Comparison of ENCODE assay signal across 8 mouse cellular contexts in genomic region chr15:97789761-97790505, GRCm38 (mm10). TPM values are rescaled to one million over a fixed set of nuclear protein-coding genes. Genes with fewer than 3 reads are reported as not detected.
A peak's percentile ranks its signal among the peaks of the same experiment; 100 is the strongest.
DNase-seq lines count a peak whose midpoint lies in the region; ATAC-seq lines count a peak whose summit lies in the region.

No protein-coding gene starts in this region.

- no peaks in the 10 kb centered on the region for H3K9me3 ChIP-seq in kidney, embryonic 14.5 days (ENCODE audit: control insufficient read depth, low read length)
- H3K9me3 ChIP-seq in embryonic facial prominence, embryonic 11.5 days (replicated peaks; ENCODE audit: control insufficient read depth, low read length) = no peaks in the 10 kb centered on the region
- H3K9me3 ChIP-seq in limb, embryonic 11.5 days (ENCODE audit: control insufficient read depth, low read length) = no peaks in the 10 kb centered on the region

- WGBS in kidney, embryonic 14.5 days = 57% methylated on average over 20 of the region's 20 CpGs
- 61% methylated on average over 20 of the region's 20 CpGs for WGBS in embryonic facial prominence, embryonic 11.5 days
- WGBS in limb, embryonic 11.5 days = 54% methylated on average over 20 of the region's 20 CpGs

- H3K27ac ChIP-seq in kidney, embryonic 14.5 days (ENCODE audit: low read depth, low read length) = no peak overlapping the region
- H3K27ac ChIP-seq in embryonic facial prominence, embryonic 11.5 days (replicated peaks; ENCODE audit: low read depth, low read length) = no peak overlapping the region
- H3K27ac ChIP-seq in limb, embryonic 11.5 days (replicated peaks; ENCODE audit: low read depth, low read length) = no peak overlapping the region

- ATAC-seq in kidney, embryonic 14.5 days (ENCODE audit: low FRiP score, low TSS enrichment) = no peak
- ATAC-seq in embryonic facial prominence, embryonic 11.5 days (replicated peaks; ENCODE audit: insufficient number of reproducible peaks, low FRiP score, low TSS enrichment, low read depth) = no peak
- 0 out of 2 replicates have a peak, but pooled peaks have one; percentile 27 for ATAC-seq in limb, embryonic 11.5 days (ENCODE audit: insufficient number of reproducible peaks, low FRiP score, low TSS enrichment, low read depth)

- H3K4me3 ChIP-seq in kidney, embryonic 14.5 days (ENCODE audit: low read length) = no peak overlapping the region
- H3K4me3 ChIP-seq in embryonic facial prominence, embryonic 11.5 days (ENCODE audit: low read depth, low read length) = no peak overlapping the region
- no peak overlapping the region for H3K4me3 ChIP-seq in limb, embryonic 11.5 days (ENCODE audit: low read depth, low read length)

- H3K4me2 ChIP-seq in kidney, embryonic 14.5 days (replicated peaks; ENCODE audit: low read depth, low read length) = no peak overlapping the region
- H3K4me2 ChIP-seq in embryonic facial prominence, embryonic 11.5 days (ENCODE audit: low read depth, low read length) = no peak overlapping the region
- no peak overlapping the region for H3K4me2 ChIP-seq in limb, embryonic 11.5 days (ENCODE audit: low read depth, severe bottlenecking)

- no peaks in the 10 kb centered on the region for H3K27me3 ChIP-seq in kidney, embryonic 14.5 days (ENCODE audit: control insufficient read depth, insufficient read depth, low read length)
- H3K27me3 ChIP-seq in embryonic facial prominence, embryonic 11.5 days (ENCODE audit: control insufficient read depth, insufficient read depth, low read length) = no peaks in the 10 kb centered on the region
- no peaks in the 10 kb centered on the region for H3K27me3 ChIP-seq in limb, embryonic 11.5 days (ENCODE audit: control insufficient read depth, insufficient read depth, low read length)

- peak; percentile 71 for DNase-seq in kidney, adult 11 months
- DNase-seq in CD8-positive naive resting alpha-beta T cell, adult 2 months (ENCODE audit: low read depth in 2 of 2, low spot score in 2 of 2) = peak; percentile 56 to 58
- peak; percentile 84 for DNase-seq in adrenal gland, postnatal 14 days
- DNase-seq in embryonic facial prominence, embryonic 11.5 days (ENCODE audit: low spot score) = peak; percentile 73
- peak; percentile 71 for DNase-seq in limb, embryonic 11.5 days (ENCODE audit: low spot score)
- peak; percentile 75 for DNase-seq in right cerebral cortex, postnatal 14 days
- DNase-seq in layer of hippocampus, adult 9-10 months (ENCODE audit: low spot score) = no peak

- no peak overlapping the region for H3K9ac ChIP-seq in kidney, embryonic 14.5 days (ENCODE audit: low read depth, low read length)
- H3K9ac ChIP-seq in embryonic facial prominence, embryonic 11.5 days (replicated peaks; ENCODE audit: low read length) = no peak overlapping the region
- no peak overlapping the region for H3K9ac ChIP-seq in limb, embryonic 11.5 days (ENCODE audit: low read length)

- peaks cover 36% of the 10 kb centered on the region for H3K36me3 ChIP-seq in kidney, embryonic 14.5 days (ENCODE audit: control insufficient read depth, insufficient read depth, low read length)
- H3K36me3 ChIP-seq in embryonic facial prominence, embryonic 11.5 days (replicated peaks; ENCODE audit: control insufficient read depth, insufficient read depth, low read depth, low read length) = no peaks in the 10 kb centered on the region
- peaks cover 7% of the 10 kb centered on the region; the same call in 1 of the 2 replicates for H3K36me3 ChIP-seq in limb, embryonic 11.5 days (ENCODE audit: control insufficient read depth, insufficient read depth, low read length)

- H3K4me1 ChIP-seq in kidney, embryonic 14.5 days (ENCODE audit: control insufficient read depth, insufficient read depth, low read length) = peaks cover 4% of the 10 kb centered on the region; the same call in 1 of the 2 replicates
- no peaks in the 10 kb centered on the region for H3K4me1 ChIP-seq in embryonic facial prominence, embryonic 11.5 days (ENCODE audit: control insufficient read depth, insufficient read depth, low read length)
- no peaks in the 10 kb centered on the region for H3K4me1 ChIP-seq in limb, embryonic 11.5 days (ENCODE audit: control insufficient read depth, insufficient read depth, low read length)

RNA-seq across cellular contexts. Expression of gene Slc48a1, which starts 11.6 kb away (rescaled TPM):
- polyA plus RNA-seq in kidney, embryonic 14.5 days (2014; fragmentation: Nextera tagmentation; extraction: Ambion mirVana) = 34.4 and 36.1 TPM in 2 replicates
- total RNA-seq in adrenal gland, postnatal 14 days (2021) = 68.8 and 76.9 TPM in 2 replicates
- polyA plus RNA-seq in embryonic facial prominence, embryonic 11.5 days (2014; fragmentation: Nextera tagmentation; extraction: Ambion mirVana) = 18.9 and 22.8 TPM in 2 replicates
- 20.0 and 24.8 TPM in 2 replicates for polyA plus RNA-seq in limb, embryonic 11.5 days (2014; fragmentation: Nextera tagmentation; extraction: Ambion mirVana)

RNA-seq across cellular contexts. Expression of gene Rapgef3, which starts 22.2 kb away (rescaled TPM):
- 11.9 and 15.7 TPM in 2 replicates for polyA plus RNA-seq in kidney, embryonic 14.5 days (2014; fragmentation: Nextera tagmentation; extraction: Ambion mirVana)
- total RNA-seq in adrenal gland, postnatal 14 days (2021) = 22.2 and 24.9 TPM in 2 replicates
- polyA plus RNA-seq in embryonic facial prominence, embryonic 11.5 days (2014; fragmentation: Nextera tagmentation; extraction: Ambion mirVana) = 2.2 and 2.4 TPM in 2 replicates
- polyA plus RNA-seq in limb, embryonic 11.5 days (2014; fragmentation: Nextera tagmentation; extraction: Ambion mirVana) = 3.4 and 3.9 TPM in 2 replicates

RNA-seq across cellular contexts. Expression of gene Hdac7, which starts 54.4 kb away (rescaled TPM):
- 32.2 and 34.1 TPM in 2 replicates for polyA plus RNA-seq in kidney, embryonic 14.5 days (2014; fragmentation: Nextera tagmentation; extraction: Ambion mirVana)
- 60.1 and 75.8 TPM in 2 replicates for total RNA-seq in adrenal gland, postnatal 14 days (2021)
- 17.0 and 20.3 TPM in 2 replicates for polyA plus RNA-seq in embryonic facial prominence, embryonic 11.5 days (2014; fragmentation: Nextera tagmentation; extraction: Ambion mirVana)
- 25.4 and 26.8 TPM in 2 replicates for polyA plus RNA-seq in limb, embryonic 11.5 days (2014; fragmentation: Nextera tagmentation; extraction: Ambion mirVana)

RNA-seq across cellular contexts. Expression of gene Endou, which starts 58.8 kb away (rescaled TPM):
- 0.20 and 0.34 TPM in 2 replicates for polyA plus RNA-seq in kidney, embryonic 14.5 days (2014; fragmentation: Nextera tagmentation; extraction: Ambion mirVana)
- total RNA-seq in adrenal gland, postnatal 14 days (2021) = 0.90 and 1.1 TPM in 2 replicates
- not detected in 2 replicates for polyA plus RNA-seq in embryonic facial prominence, embryonic 11.5 days (2014; fragmentation: Nextera tagmentation; extraction: Ambion mirVana)
- 0.25 TPM in 1 of 2 replicates, not detected in the other for polyA plus RNA-seq in limb, embryonic 11.5 days (2014; fragmentation: Nextera tagmentation; extraction: Ambion mirVana)
